Mouse (Mus musculus) MEL-GATA-1-ER (cell line): Measurements from ENCODE around the gene Stub1.
A peak's percentile ranks its signal among the peaks of the same experiment; 100 is the strongest.
"Not testable (repeated sequence)": the region's sequence is repeated elsewhere in the genome, so short reads cannot be mapped to it uniquely, and the experiment has no call there.

ENCODE experiments used
- DNase-seq: peaks from one replicate; pipeline ENCODE4 v3.0.0-alpha.2; 2012; ENCODE audit warnings: low read depth; ENCODE audit errors: extremely low read depth

The Stub1 gene

GRCm38 (mm10) chr17:25833291-25833663 is at the start of gene Stub1:
Gene Stub1, minus strand, starts transcription at chr17:25833404.
- DNase-seq, result no peak

GRCm38 (mm10) chr17:25882306-25882705 is 49.1 kb upstream of the Stub1 start:
- DNase-seq, result no peak

- DNase-seq, result no peak
These were observed 48.5 kb upstream of the Stub1 start for GRCm38 (mm10) chr17:25881691-25882090.

GRCm38 (mm10) chr17:25880913-25881641 is 47.9 kb upstream of the Stub1 start:
- no peak for DNase-seq

GRCm38 (mm10) chr17:25880196-25880910 is 47.1 kb upstream of the Stub1 start, which contains the start of gene Wfikkn1:
Gene Wfikkn1, minus strand, starts transcription at chr17:25880858.
- DNase-seq, result no peak

- DNase-seq, result no peak
These were observed 46.5 kb upstream of the Stub1 start for GRCm38 (mm10) chr17:25879750-25880149.

- DNase-seq, result no peak
These were observed 46.1 kb upstream of the Stub1 start for GRCm38 (mm10) chr17:25879261-25879660.

GRCm38 (mm10) chr17:25878611-25879180 is 45.5 kb upstream of the Stub1 start:
- no peak for DNase-seq

GRCm38 (mm10) chr17:25877741-25878610 is 44.8 kb upstream of the Stub1 start:
- no peak for DNase-seq

GRCm38 (mm10) chr17:25877025-25877424 is 43.8 kb upstream of the Stub1 start:
- DNase-seq, result no peak

GRCm38 (mm10) chr17:25876347-25876915 is 43.2 kb upstream of the Stub1 start:
- no peak for DNase-seq

GRCm38 (mm10) chr17:25875171-25876136 is 42.2 kb upstream of the Stub1 start:
- peak; percentile 71 for DNase-seq

GRCm38 (mm10) chr17:25874721-25875170 is 41.5 kb upstream of the Stub1 start, which contains the start of gene Mettl26:
Gene Mettl26, plus strand, starts transcription at chr17:25875074.
- peak; percentile 77 for DNase-seq

GRCm38 (mm10) chr17:25874148-25874720 is 41.0 kb upstream of the Stub1 start:
- peak; percentile 12 for DNase-seq

GRCm38 (mm10) chr17:25873405-25874147 is 40.4 kb upstream of the Stub1 start:
- peak; percentile 53 for DNase-seq

GRCm38 (mm10) chr17:25872676-25873075 is 39.5 kb upstream of the Stub1 start:
- DNase-seq, result no peak

GRCm38 (mm10) chr17:25871566-25871965 is 38.4 kb upstream of the Stub1 start:
- not testable (repeated sequence) for DNase-seq

- DNase-seq, result no peak
These were observed 36.8 kb upstream of the Stub1 start for GRCm38 (mm10) chr17:25869954-25870353.

GRCm38 (mm10) chr17:25869498-25869897 is 36.3 kb upstream of the Stub1 start:
- no peak for DNase-seq
